Mouse (Mus musculus) lung, postnatal 0 days (tissue): Measurements from ENCODE around the gene Dram2.

Source experiments
- CTCF ChIP-seq: IDR thresholded peaks from 2 replicates; pipeline ENCODE4 v1.5.1; 2016; ENCODE audit warnings: antibody characterized with exemption, mild to moderate bottlenecking
- EP300 ChIP-seq: IDR thresholded peaks from 2 replicates; pipeline ENCODE4 v1.6.1; 2016; ENCODE audit warnings: antibody characterized with exemption, mild to moderate bottlenecking, control low read depth

DNA sequence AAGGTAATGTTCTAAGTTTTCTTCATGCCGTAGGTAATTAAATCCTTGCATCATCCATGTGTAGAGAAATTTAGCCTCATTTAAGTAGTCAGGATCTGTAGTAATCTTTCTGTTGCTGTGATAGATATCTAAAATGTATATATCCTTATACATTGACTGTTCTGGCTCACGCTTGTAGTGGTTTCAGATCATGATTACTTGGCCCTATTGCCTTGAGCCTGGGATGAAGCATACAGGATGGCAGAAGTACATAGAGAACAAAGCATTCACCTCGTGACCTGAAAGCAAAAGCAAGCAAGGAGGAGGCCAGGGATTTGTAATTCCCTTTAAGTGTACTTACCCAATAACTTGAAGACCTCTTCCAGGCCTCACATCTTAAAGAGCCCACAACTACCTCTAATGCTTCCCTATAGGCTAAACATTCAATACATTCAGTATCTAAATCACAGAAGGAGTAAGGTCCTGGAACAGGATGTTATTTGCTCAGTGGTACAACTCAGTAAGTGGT, 8.2 kb downstream of the Dram2 start:
- TF ChIP-seq CTCF (no peak), EP300 (no peak)
